Mouse (Mus musculus) Patski (cell line): ENCODE results near the gene Actg2. TPM values are rescaled to one million over a fixed set of nuclear protein-coding genes. Genes with fewer than 3 reads are reported as not detected.
"Not testable (repeated sequence)": the region's sequence is repeated elsewhere in the genome, so short reads cannot be mapped to it uniquely, and the experiment has no call there.

Experiments
- ATAC-seq: fragments of 100-300 bp; one replicate; pipeline ENCODE4 v1.8.0; 2021
- CTCF ChIA-PET: fragments of 350-600 bp; sonication (Branson Sonifier 250); formaldehyde crosslinking; loops from one replicate; lab custom pipeline; 2022; ENCODE audit warnings: inconsistent platforms; lab: Charles Lee
- POLR2A ChIA-PET: fragments of 350-600 bp; sonication (Branson Sonifier 250); formaldehyde crosslinking; loops from one replicate; lab custom pipeline; 2022; ENCODE audit warnings: antibody characterized with exemption, inconsistent platforms; lab: Charles Lee
- DNase-seq: peaks from one replicate; pipeline ENCODE4 v3.0.0-alpha.2; 2011; ENCODE audit warnings: low read depth, low spot score
- H3K27me3 ChIP-seq: fragments of 371-371 bp; one replicate; pipeline ENCODE4 v1.5.1; 2021
- CTCF ChIP-seq: fragments of 100-300 bp; IDR thresholded peaks from one replicate; pipeline ENCODE4 v1.5.1; 2021
- in situ Hi-C: fragments of 300-500 bp; cut with MboI; formaldehyde crosslinking; loops from 3 replicates; pipeline ENCODE4 v1.11.1; 2018; ENCODE audit warnings: low pct_unique_long_range_greater_than_20kb, mixed read lengths
- polyA plus RNA-seq: library from polyadenylated mRNA; unstranded; gene quantifications from one replicate; pipeline ENCODE4 v1.2.3, GENCODE M21; 2021

The Actg2 gene
- polyA plus RNA-seq, result 1.6 TPM

DNA sequence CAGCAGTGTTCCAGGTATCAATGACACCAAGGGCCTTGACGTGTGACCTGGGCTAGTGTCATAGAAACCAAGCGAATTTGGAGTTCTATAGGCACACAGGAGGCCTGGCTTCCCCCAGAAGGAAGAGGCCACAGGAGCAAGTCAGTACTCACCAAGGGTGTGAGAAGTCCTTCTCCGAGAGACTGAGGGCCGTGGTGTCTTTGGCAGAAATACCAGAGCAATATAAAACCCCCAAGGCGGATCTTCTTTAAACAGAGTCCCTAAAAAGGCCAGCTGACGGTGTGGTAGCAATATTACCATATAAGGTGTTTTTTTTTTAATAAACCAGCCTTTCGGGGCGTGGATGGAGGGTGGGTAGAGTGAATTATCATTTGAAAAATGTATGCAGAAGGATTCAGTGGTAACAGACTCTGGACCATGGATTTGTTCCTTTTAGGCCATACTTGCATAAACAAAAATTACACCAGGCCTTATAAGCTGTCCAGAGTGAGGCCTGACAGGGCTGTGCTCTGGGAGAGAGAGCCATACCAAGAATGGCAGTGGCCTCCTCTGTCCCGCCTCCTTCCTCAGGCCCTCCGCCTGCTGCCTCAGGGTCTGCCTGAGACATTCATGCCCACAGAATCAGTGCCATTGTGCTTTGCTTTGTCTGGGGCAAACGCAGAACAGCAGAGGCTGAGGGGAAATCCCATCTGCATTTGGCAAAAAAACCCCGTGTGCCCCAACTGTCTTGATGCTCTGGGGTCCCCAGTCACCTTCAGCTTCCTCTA is at the start of gene Actg2:
Actg2 (minus strand) TSS at position 238 of the 767 bp plus-strand sequence.
- H3K27me3 ChIP-seq, result no peaks in the 10 kb centered on the region
- CTCF ChIA-PET, result no interaction called here
- in situ Hi-C loops, result no loop called here
- POLR2A ChIA-PET, result no interaction called here
- no peak for TF ChIP-seq CTCF
- no peak for DNase-seq
- no peak for ATAC-seq

GRCm38 (mm10) chr6:83585328-83585727 is 49.3 kb upstream of the Actg2 start:
- CTCF ChIA-PET, in situ Hi-C loops, DNase-seq, POLR2A ChIA-PET, ATAC-seq: not testable (repeated sequence)
- H3K27me3 ChIP-seq, result peaks cover 20% of the 10 kb centered on the region

DNA sequence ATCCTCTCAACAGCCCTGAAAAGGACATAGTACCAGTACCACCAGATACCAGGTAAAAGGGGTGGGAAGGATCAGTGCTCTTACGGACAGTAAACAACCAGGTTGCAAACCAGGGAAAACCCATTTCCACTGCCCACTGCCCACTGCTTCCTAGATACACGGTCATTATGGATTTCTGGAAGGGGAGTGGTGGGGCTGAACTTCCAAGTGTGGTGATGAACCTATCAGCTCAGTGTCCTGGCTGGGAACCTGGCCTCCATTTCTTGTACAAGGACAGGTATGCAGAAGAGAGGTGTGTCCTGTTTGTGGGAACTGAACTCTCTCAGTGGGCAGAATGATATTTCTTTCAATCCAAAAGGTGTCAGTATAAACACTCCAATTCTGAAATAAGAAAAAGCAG is 47.5 kb upstream of the Actg2 start:
- CTCF ChIA-PET, result interaction anchor here (0.7 to 1.7 kb wide), 9 partner anchors 11 to 92 kb away, joined by 3 to 10 read pairs (median 5); partner anchors contain the start of gene Stambp
- H3K27me3 ChIP-seq, result peaks cover 16% of the 10 kb centered on the region
- DNase-seq (no peak), ATAC-seq (no peak)
- in situ Hi-C loops, result loop anchor here (5.0 kb wide), 1 partner anchor 94 kb away; the partner anchor contains the start of gene Cd207
- POLR2A ChIA-PET, result interaction anchor here (0.6 kb wide), 1 partner anchor 96 kb away, joined by 4 read pairs; no protein-coding TSS in a partner anchor
- no peak for TF ChIP-seq CTCF

- CTCF ChIA-PET, result interaction anchor here (0.6 to 1.7 kb wide), 13 partner anchors 11 to 97 kb away, joined by 3 to 10 read pairs (median 4); partner anchors contain the start of gene Stambp
- no peak for ATAC-seq
- no peak for DNase-seq
- peaks cover 9% of the 10 kb centered on the region for H3K27me3 ChIP-seq
- TF ChIP-seq CTCF, result peak; percentile 84
- in situ Hi-C loops, result loop anchor here (5.0 kb wide), 1 partner anchor 94 kb away; the partner anchor contains the start of gene Cd207
- POLR2A ChIA-PET, result interaction anchor here (0.6 kb wide), 1 partner anchor 96 kb away, joined by 4 read pairs; no protein-coding TSS in a partner anchor
Measured at GRCm38 (mm10) chr6:83582938-83583270, 46.8 kb upstream of the Actg2 start.

- in situ Hi-C loops, result loop anchor here (5.0 kb wide), 1 partner anchor 95 kb away; the partner anchor contains the start of gene Cd207
Measured at GRCm38 (mm10) chr6:83582135-83582937, 46.3 kb upstream of the Actg2 start.

GRCm38 (mm10) chr6:83577534-83577933 is 41.5 kb upstream of the Actg2 start:
- H3K27me3 ChIP-seq, result no peaks in the 10 kb centered on the region
- no peak for ATAC-seq
- POLR2A ChIA-PET, result interaction anchor here (0.5 kb wide), 1 partner anchor 1439 kb away, joined by 4 read pairs; no protein-coding TSS in a partner anchor
- in situ Hi-C loops, result no loop called here
- DNase-seq, result no peak
- CTCF ChIA-PET, result no interaction called here
- no peak for TF ChIP-seq CTCF

More at GRCm38 (mm10) chr6:83582135-83582937, 46.3 kb upstream of the Actg2 start:
- no peak for TF ChIP-seq CTCF
- ChIA-PET CTCF (interaction anchor here (0.6 to 1.7 kb wide), 11 partner anchors 14 to 98 kb away, joined by 3 to 10 read pairs (median 4); no protein-coding TSS in a partner anchor), POLR2A (no interaction called here)
- peaks cover 9% of the 10 kb centered on the region for H3K27me3 ChIP-seq
- ATAC-seq (no peak), DNase-seq (no peak)

DNA sequence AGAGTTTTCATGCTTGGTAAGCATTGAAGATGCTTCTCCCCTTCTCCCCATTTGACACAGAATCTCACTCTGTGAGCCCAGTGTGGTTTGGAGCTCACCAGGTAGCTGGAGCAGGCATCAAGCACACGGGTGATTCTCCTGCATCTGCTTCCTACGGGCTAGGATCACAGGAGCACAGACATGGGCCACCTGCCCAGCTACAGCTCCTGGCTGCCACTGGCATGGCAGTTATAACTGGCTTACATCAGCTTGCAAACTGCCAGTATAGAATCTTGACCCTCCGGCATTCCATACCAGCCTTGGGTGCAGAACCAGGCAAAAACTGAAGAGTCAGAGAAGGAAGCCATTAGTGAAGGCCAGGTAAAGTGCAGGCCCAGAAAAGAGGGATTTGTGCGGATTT is 39.5 kb upstream of the Actg2 start:
- in situ Hi-C loops, result no loop called here
- TF ChIP-seq CTCF, result no peak
- DNase-seq (no peak), ATAC-seq (no peak)
- H3K27me3 ChIP-seq, result no peaks in the 10 kb centered on the region
- POLR2A ChIA-PET, result no interaction called here
- CTCF ChIA-PET, result no interaction called here

DNA sequence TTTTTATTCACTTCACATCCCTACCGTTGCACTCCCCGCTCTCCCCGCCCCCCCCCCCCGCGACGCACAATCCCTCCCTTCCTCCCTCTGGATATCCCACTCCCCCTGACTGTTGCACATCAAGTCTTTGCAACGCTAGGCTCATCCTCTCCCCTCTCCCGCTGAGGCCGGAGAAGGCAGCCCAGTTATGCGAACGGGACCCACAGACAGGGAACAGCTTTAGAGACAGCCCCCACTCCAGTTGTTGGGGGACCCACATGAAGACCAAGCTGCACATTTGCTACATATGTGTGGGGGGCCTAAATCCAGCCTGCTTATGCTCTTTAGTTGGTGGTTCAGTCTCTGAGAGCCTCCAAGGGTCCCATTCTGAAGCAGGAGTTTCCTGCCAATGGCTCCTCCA is 36.6 kb upstream of the Actg2 start, which contains the start of gene Stambp:
Stambp (minus strand) TSS at position 59 of the 400 bp plus-strand sequence.
- ATAC-seq (peak; percentile 38), DNase-seq (no peak)
- in situ Hi-C loops, result no loop called here
- TF ChIP-seq CTCF, result no peak
- ChIA-PET POLR2A (interaction anchor here (1.5 kb wide), 1 partner anchor 133 kb away, joined by 4 read pairs; no protein-coding TSS in a partner anchor), CTCF (interaction anchor here (1.2 kb wide), 1 partner anchor 11 kb away, joined by 3 read pairs; no protein-coding TSS in a partner anchor)
- no peaks in the 10 kb centered on the region for H3K27me3 ChIP-seq

DNA sequence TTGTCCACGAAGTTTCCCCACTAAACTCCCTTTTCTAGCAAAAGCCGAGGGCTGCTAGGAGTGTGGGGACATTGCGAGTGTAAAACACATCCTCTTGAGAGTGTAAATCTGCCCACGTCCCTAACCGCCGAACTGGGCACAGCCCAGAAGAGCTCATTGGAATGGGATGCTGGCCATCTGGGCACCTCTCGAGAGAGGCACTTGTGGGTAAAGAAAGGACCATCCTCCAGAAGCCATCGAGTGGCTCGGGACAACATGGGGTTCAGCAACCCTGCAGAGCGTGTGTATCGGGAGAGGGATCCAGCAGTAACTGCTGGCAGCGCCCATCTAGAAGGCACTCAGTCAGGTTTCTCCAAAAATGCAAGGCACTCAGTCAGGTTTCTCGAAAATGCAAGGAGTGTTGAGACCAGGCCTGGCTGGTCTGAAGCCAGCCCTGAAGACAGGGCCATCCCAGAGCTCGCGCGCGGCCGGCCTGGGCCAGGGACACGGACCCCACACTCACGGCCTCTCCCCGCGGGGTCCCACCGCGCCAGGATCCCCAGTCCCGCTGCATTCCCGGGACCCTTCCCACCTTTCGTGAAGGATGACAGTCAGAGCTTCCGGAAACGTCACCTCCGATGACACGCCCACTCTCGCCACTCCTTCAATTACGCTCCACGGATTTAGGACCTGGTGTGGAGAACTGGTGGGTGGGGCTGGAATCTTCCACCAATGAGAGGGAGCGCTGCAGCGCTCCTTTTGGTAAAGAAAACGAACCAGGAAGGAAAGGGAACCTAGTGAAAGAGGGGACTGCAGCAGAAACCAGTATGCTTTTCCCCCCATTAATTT is 36.0 kb upstream of the Actg2 start:
- peak; percentile 56 for DNase-seq
- ChIA-PET POLR2A (interaction anchor here (0.6 to 1.5 kb wide), 2 partner anchors 132 to 273 kb away, joined by 3 to 4 read pairs; no protein-coding TSS in a partner anchor), CTCF (interaction anchor here (1.2 kb wide), 1 partner anchor 11 kb away, joined by 3 read pairs; no protein-coding TSS in a partner anchor)
- ATAC-seq, result peak; percentile 90
- no peak for TF ChIP-seq CTCF
- no peaks in the 10 kb centered on the region for H3K27me3 ChIP-seq
- in situ Hi-C loops, result no loop called here
